Comparison of ENCODE assay signal across 8 mouse cellular contexts in the genomic region with DNA sequence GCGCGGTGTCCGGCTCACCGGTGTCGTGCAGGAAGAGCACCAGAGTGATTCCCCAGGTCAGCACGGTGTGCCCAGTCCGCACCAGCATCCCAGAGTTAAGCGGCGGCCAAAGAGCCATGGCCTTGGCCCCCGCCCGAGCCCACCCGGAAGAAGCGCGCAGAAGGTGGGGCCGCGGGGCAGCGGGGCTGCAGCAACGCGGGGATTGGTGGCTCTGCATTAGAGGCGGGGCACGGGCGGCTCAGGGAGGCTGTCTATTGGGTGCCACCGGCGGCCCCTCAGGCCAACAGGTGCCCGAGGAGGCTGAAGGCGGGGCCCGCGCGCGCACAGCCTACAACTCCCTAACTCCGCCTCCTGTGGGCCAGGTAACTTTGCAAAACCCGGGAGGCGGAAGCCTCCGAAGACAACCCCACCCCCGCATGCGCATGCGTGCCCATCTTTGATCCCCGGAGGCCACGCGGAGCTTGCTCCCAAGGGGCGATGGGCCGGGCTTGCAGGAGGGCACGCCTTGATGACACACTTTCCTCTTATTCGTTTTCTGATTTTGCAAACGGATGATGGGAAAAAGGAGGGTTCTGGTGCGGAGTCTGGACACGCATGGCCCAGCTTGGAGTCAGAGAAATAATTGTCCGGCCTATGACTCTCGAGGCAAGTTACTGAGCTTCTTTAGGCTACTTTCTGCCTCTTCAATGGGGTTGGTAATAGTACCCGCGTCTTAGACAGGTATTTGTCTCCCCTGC. TPM values are rescaled to one million over a fixed set of nuclear protein-coding genes. Genes with fewer than 3 reads are reported as not detected.
DNase-seq lines count a peak whose midpoint lies in the region; ATAC-seq and TF ChIP-seq lines count a peak whose summit lies in the region.

A gene (minus strand): TSS at position 178 of the 737 bp plus-strand sequence.

- no peaks in the 10 kb centered on the region for H3K27me3 ChIP-seq in ES-Bruce4 (ENCODE audit: control insufficient read depth, insufficient read depth, low read length, poor library complexity, severe bottlenecking)
- no peaks in the 10 kb centered on the region for H3K27me3 ChIP-seq in forebrain, embryonic 13.5 days
- no peaks in the 10 kb centered on the region for H3K27me3 ChIP-seq in liver, postnatal 0 days (ENCODE audit: insufficient read depth, low read length)
- H3K27me3 ChIP-seq in neural tube, embryonic 14.5 days (ENCODE audit: control insufficient read depth, insufficient read depth, low read length) = no peaks in the 10 kb centered on the region

- ATAC-seq in cerebellum, adult (ENCODE audit: insufficient number of reproducible peaks, low FRiP score, low TSS enrichment) = peak; percentile 88
- ATAC-seq in forebrain, embryonic 13.5 days = peak; percentile 97
- peak; percentile 99 for ATAC-seq in liver, postnatal 0 days
- peak; percentile 95 for ATAC-seq in neural tube, embryonic 14.5 days (ENCODE audit: low read depth)

- DNase-seq in heart, postnatal 10 days = peak; percentile 91 to 95
- peak; percentile 97 for DNase-seq in large intestine, adult 2 months (ENCODE audit: low read depth, low spot score)
- peak; percentile 97 for DNase-seq in liver, postnatal 0 days
- peak; percentile 96 for DNase-seq in testis, postnatal 10 days (ENCODE audit: low spot score)

- no peak for TF ChIP-seq CTCF in ES-Bruce4 (IDR thresholded peaks at IDR 0.05; ENCODE audit: low read depth, low read length)
- TF ChIP-seq CTCF in liver, postnatal 0 days (IDR thresholded peaks at IDR 0.05; ENCODE audit: low read depth) = no peak

- intact Hi-C loops in heart, postnatal 10 days (cut with DNase I) = loop anchor here (2.0 kb wide), 1 partner anchor 15 kb away; no protein-coding TSS in a partner anchor

- under 1% methylated on average over 50 of the region's 51 CpGs for WGBS in forebrain, embryonic 13.5 days
- under 1% methylated on average over 51 of the region's 51 CpGs for WGBS in large intestine, adult 2 months
- under 1% methylated on average over 51 of the region's 51 CpGs for WGBS in liver, postnatal 0 days (ENCODE audit: insufficient replicate concordance)
- WGBS in neural tube, embryonic 14.5 days = under 1% methylated on average over 50 of the region's 51 CpGs

- peak within 1 kb of the TSS; percentile 91 for H3K9ac ChIP-seq in ES-Bruce4 (ENCODE audit: low read depth, poor library complexity, severe bottlenecking)
- H3K9ac ChIP-seq in forebrain, embryonic 13.5 days = peak within 1 kb of the TSS; percentile 74
- H3K9ac ChIP-seq in liver, postnatal 0 days (replicated peaks) = peak within 1 kb of the TSS; percentile 79
- peak within 1 kb of the TSS; percentile 53 for H3K9ac ChIP-seq in neural tube, embryonic 14.5 days (replicated peaks; ENCODE audit: low read depth, low read length)

- 0 out of 2 replicates have a peak, but pooled peaks have one; percentile 18 for TF ChIP-seq EP300 in ES-Bruce4 (IDR thresholded peaks at IDR 0.05; ENCODE audit: insufficient read depth, low read depth, low read length)
- no peak for TF ChIP-seq EP300 in liver, postnatal 0 days (IDR thresholded peaks at IDR 0.05; ENCODE audit: low read depth)

- TF ChIP-seq POLR2A in ES-Bruce4 (IDR thresholded peaks at IDR 0.05; ENCODE audit: insufficient read depth, low read length) = peak; percentile 76

- peak within 1 kb of the TSS; percentile 83 for H3K4me2 ChIP-seq in forebrain, embryonic 13.5 days
- peak within 1 kb of the TSS; percentile 85 for H3K4me2 ChIP-seq in liver, postnatal 0 days (ENCODE audit: low read depth, low read length)
- peak within 1 kb of the TSS; percentile 61 for H3K4me2 ChIP-seq in neural tube, embryonic 14.5 days (ENCODE audit: low read depth, low read length)

- H3K36me3 ChIP-seq in ES-Bruce4 (ENCODE audit: control insufficient read depth, insufficient read depth, low read length, poor library complexity, severe bottlenecking) = peaks cover 14% of the 10 kb centered on the region
- H3K36me3 ChIP-seq in forebrain, embryonic 13.5 days (ENCODE audit: poor library complexity, severe bottlenecking) = peaks cover 45% of the 10 kb centered on the region
- peaks cover 6% of the 10 kb centered on the region for H3K36me3 ChIP-seq in liver, postnatal 0 days (replicated peaks; ENCODE audit: insufficient read depth, low read length)
- H3K36me3 ChIP-seq in neural tube, embryonic 14.5 days (ENCODE audit: control insufficient read depth, insufficient read depth, low read length) = peaks cover 4% of the 10 kb centered on the region

- H3K27ac ChIP-seq in ES-Bruce4 (ENCODE audit: insufficient read depth, low read length) = peak within 1 kb of the TSS; percentile 87
- H3K27ac ChIP-seq in forebrain, embryonic 13.5 days = peak within 1 kb of the TSS; percentile 41; the same call in 1 of the 2 replicates
- peak within 1 kb of the TSS; percentile 66 for H3K27ac ChIP-seq in liver, postnatal 0 days (ENCODE audit: low read depth)
- no peak within 1 kb of the TSS for H3K27ac ChIP-seq in neural tube, embryonic 14.5 days (ENCODE audit: low read depth, low read length)

- H3K4me1 ChIP-seq in ES-Bruce4 (ENCODE audit: control insufficient read depth, insufficient read depth, low read length) = no peaks in the 10 kb centered on the region
- H3K4me1 ChIP-seq in forebrain, embryonic 13.5 days = peaks cover 23% of the 10 kb centered on the region
- H3K4me1 ChIP-seq in liver, postnatal 0 days (ENCODE audit: insufficient read depth) = peaks cover 19% of the 10 kb centered on the region
- peaks cover 6% of the 10 kb centered on the region; the same call in 1 of the 2 replicates for H3K4me1 ChIP-seq in neural tube, embryonic 14.5 days (ENCODE audit: control insufficient read depth, insufficient read depth, low read length)

- peak within 1 kb of the TSS; percentile 97 for H3K4me3 ChIP-seq in ES-Bruce4 (ENCODE audit: low read depth, low read length)
- peak within 1 kb of the TSS; percentile 67 for H3K4me3 ChIP-seq in forebrain, embryonic 13.5 days
- H3K4me3 ChIP-seq in liver, postnatal 0 days (ENCODE audit: low read depth, low read length) = peak within 1 kb of the TSS; percentile 85
- peak within 1 kb of the TSS; percentile 47 for H3K4me3 ChIP-seq in neural tube, embryonic 14.5 days (ENCODE audit: low read depth, low read length)

- H3K9me3 ChIP-seq in ES-Bruce4 (replicated peaks; ENCODE audit: control insufficient read depth, insufficient read depth, low read length, poor library complexity, severe bottlenecking) = no peaks in the 10 kb centered on the region
- H3K9me3 ChIP-seq in forebrain, embryonic 13.5 days (replicated peaks) = no peaks in the 10 kb centered on the region
- no peaks in the 10 kb centered on the region for H3K9me3 ChIP-seq in liver, postnatal 0 days (ENCODE audit: low read length)
- H3K9me3 ChIP-seq in neural tube, embryonic 14.5 days (ENCODE audit: control insufficient read depth, low read length) = no peaks in the 10 kb centered on the region

RNA-seq across cellular contexts. Expression of the gene that starts here (rescaled TPM):
- 39.0 and 41.2 TPM in 2 replicates for polyA plus RNA-seq in ES-Bruce4 (2011; ENCODE audit: insufficient read depth, insufficient read length, low read depth, missing spikeins)
- 21.0 and 21.2 TPM in 2 replicates for polyA plus RNA-seq in forebrain, embryonic 13.5 days (2015; fragmentation: Nextera tagmentation; extraction: Ambion mirVana)
- total RNA-seq in heart, postnatal 10 days (2021) = 1 to 10 TPM; 7.5 to 7.8 TPM
- 93.5 and 106 TPM in 2 replicates for polyA plus RNA-seq in large intestine, adult 2 months (2012; rRNA removed)
- polyA plus RNA-seq in liver, postnatal 0 days (2015; fragmentation: Nextera tagmentation; extraction: Ambion mirVana) = 25.1 and 27.0 TPM in 2 replicates
- polyA plus RNA-seq in neural tube, embryonic 14.5 days (2014; fragmentation: Nextera tagmentation; extraction: Ambion mirVana) = 24.6 and 28.8 TPM in 2 replicates

Comparison
In these comparisons a context has a peak if more than half of its experiments do, and no peak if none do; other contexts are left out.
1. H3K4me3 ChIP-seq: peak in every context shown above with its lines; median percentile 97 in ES-Bruce4; 85 in liver, postnatal 0 days; 67 in forebrain, embryonic 13.5 days; 47 in neural tube, embryonic 14.5 days.